Mouse (Mus musculus): ENCODE data around the gene Slco2a1.

- TF ChIP-seq POLR2A (IDR thresholded peaks at IDR 0.05; ENCODE audit: insufficient read length, low read depth) = no peak
- TF ChIP-seq MYOG (IDR thresholded peaks at IDR 0.05; ENCODE audit: control insufficient read depth in 1 of 3, insufficient read depth in 1 of 3, insufficient read length in 2 of 3, low read depth in 2 of 3) = no peak
- no peak for TF ChIP-seq CEBPB (IDR thresholded peaks at IDR 0.05; ENCODE audit: insufficient read depth, poor library complexity, severe bottlenecking)
- TF ChIP-seq E2F4 (IDR thresholded peaks at IDR 0.05; ENCODE audit: insufficient read depth) = no peak
- no peak for TF ChIP-seq USF1 (IDR thresholded peaks at IDR 0.05; ENCODE audit: low read depth)
- TF ChIP-seq TCF12 (IDR thresholded peaks at IDR 0.05; ENCODE audit: insufficient read depth, poor library complexity, severe bottlenecking) = no peak
- TF ChIP-seq TCF3 (IDR thresholded peaks at IDR 0.05; ENCODE audit: insufficient read length, low read depth) = no peak
These were observed 23.9 kb upstream of the Slco2a1 start for GRCm38 (mm10) chr9:102964644-102965043.
